Mouse (Mus musculus) c-Kit-positive CD71-negative TER-119-negative erythroid progenitor cells, embryonic 14.5 days (primary cell): ENCODE results near the gene Dolk.
A peak's percentile ranks its signal among the peaks of the same experiment; 100 is the strongest.

Experiments used
- DNase-seq: peaks from one replicate; pipeline ENCODE4 v3.0.0-alpha.2; 2013; ENCODE audit warnings: low read depth

Gene Dolk

GRCm38 (mm10) chr2:30250166-30251128, 35.7 kb downstream of the Dolk start:
- DNase-seq: no peak

DNA sequence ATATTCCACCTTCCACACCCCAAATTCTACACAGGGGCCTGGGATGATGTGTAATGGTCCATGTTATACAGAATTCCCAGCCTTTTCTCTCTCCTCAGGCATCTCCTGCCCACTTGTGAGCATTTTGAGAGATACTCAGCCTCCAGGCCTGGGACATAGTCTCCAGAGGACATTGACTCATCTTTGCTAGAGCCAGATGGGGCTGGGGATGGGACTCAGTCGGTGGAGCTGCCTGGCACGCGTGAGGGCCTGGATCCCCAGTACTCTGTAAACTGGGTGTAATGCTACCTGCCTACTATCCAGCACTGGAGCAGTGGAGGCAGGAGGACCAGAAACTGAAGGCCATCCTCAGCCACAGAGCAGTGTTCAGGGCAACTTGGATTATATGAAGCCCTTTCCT, 37.0 kb downstream of the Dolk start:
- DNase-seq: no peak

GRCm38 (mm10) chr2:30247681-30248080, 38.5 kb downstream of the Dolk start:
- no peak for DNase-seq

DNA sequence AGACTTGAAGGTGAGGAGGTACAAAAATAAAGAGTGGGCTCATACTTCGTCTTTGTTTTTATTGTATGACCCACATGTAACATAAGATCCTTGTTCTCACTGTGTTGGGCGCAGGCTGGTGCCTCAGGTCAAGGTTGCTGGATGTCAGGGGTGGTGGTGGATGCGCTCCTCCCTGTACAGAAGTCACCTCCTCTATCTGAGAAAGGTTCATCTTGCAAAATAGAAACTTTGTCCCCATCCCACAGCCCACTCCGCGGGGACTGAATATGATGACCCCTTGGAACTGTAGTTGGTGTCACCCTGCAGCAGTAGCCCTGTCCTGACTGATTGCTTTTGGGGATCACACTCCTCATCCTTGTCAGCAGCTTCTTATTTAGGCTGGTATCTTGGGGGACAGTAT, 39.1 kb downstream of the Dolk start:
- no peak for DNase-seq

DNA sequence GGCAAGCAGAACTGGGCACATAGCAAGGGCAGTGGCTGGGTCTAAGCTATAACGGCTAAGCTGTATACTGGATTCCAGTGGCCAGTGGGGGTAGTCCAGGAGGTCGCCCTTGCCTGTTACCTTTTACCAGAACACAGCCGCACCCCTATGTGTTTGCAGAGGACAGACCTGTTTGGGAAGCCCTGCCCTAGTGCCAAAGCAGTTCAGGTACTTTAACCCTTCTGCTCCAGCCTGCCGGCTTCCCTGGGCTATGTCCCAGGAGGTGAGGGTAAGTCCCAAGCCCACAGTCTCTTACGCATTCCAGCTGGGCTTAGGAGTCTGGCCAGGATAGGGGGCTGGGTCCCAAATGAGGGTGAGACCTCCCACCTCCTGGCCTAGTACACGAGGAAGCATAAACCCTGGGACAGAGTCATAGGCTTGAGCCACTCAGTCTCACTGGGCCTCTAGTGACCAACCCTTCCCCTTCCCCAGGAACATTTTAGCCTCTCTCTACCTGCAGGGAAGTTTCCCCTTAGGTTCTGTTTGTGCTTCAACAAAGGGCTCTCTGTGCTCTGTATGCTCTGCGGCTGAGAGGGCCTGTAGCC, 41.4 kb downstream of the Dolk start:
- no peak for DNase-seq

DNA sequence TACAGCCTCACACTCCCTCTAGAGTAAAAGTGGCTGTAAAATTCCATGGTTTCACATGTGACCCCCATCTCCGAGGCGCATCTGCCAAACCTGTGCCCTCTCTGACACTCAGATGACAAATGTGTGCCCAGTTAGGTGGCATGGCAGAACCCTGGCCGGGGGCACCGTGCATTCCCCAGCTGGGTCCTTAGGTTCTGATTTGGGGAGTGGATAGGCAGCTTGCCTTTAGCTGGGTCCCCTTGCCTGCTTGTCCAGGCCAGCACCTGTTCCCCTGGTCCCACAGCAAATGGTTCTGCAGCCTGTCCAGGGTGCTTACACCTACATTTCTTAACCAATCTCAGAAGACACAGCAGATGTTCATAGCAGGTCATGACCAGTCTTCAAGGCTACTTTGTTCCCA, 42.7 kb downstream of the Dolk start:
- DNase-seq: no peak

GRCm38 (mm10) chr2:30242509-30242908, 43.6 kb downstream of the Dolk start:
- DNase-seq: no peak

- no peak for DNase-seq
Observed at GRCm38 (mm10) chr2:30240267-30240666, 45.9 kb downstream of the Dolk start, which contains the start of gene Gm28035. Gm28035 (plus strand) TSS chr2:30240567.

GRCm38 (mm10) chr2:30239777-30240176, 46.4 kb downstream of the Dolk start:
- no peak for DNase-seq

GRCm38 (mm10) chr2:30238906-30239465, 47.1 kb downstream of the Dolk start:
- no peak for DNase-seq

- no peak for DNase-seq
Observed at GRCm38 (mm10) chr2:30237881-30238280, 48.3 kb downstream of the Dolk start.

- peak; percentile 98 for DNase-seq
Observed at GRCm38 (mm10) chr2:30237199-30237880, 48.8 kb downstream of the Dolk start, which contains the start of gene Lrrc8a. Lrrc8a (plus strand) TSS chr2:30237715.

DNA sequence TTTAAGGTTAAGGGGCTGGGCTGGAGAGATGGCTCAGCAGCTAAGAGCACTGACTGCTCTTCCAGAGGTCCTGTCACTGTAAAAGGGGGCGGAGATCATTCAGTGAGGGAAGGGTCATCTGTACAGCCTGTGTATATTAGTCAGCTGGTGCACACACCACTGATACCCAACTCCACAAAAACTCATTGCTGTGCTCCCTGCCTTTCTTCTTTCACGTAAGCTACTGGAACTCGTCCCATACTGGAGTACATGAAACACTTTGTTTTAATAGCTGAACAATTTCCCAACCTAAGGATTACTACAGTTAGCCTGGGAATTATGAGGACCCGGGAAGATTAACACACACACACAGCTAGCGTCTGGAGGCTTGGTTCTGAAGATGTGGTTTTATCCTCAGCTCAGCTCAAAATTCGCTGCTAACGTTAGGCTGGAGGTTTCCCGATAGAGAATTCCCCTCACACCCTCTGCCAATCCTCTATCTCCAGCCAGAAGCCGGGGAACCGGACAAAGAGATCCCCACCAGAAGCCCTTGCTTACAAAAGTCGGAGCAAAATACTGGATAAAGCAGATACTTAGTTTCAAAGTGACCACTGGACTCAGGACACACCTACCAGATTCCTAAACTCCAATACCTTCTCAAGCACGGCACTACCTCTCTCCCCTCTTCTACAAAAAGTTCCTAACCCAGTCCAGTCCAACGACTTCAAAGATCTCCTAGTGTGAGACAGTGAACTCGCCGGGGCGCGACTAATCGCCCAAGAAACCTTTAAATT, 49.5 kb downstream of the Dolk start:
- no peak for DNase-seq

GRCm38 (mm10) chr2:30235593-30235992, 50.5 kb downstream of the Dolk start:
- DNase-seq: no peak
